Comparison of ENCODE assay signal across 20 mouse cellular contexts in genomic region chr6:41015065-41015464, GRCm38 (mm10). TPM values are rescaled to one million over a fixed set of nuclear protein-coding genes. Genes with fewer than 3 reads are reported as not detected.
A peak's percentile ranks its signal among the peaks of the same experiment; 100 is the strongest.
DNase-seq lines count a peak whose midpoint lies in the region; ATAC-seq and TF ChIP-seq lines count a peak whose summit lies in the region.
"Had no signal": no experiment of that assay in that cellular context is flagged by ENCODE, and none has a peak within 500 bp of the region (broad histone marks: within the 10 kb centered on the region; RNA-seq: fewer than 3 reads in every experiment).

No protein-coding gene starts in this region.

- no peak overlapping the region for H3K9ac ChIP-seq in forebrain, postnatal 0 days
- no peak overlapping the region for H3K9ac ChIP-seq in forebrain, embryonic 13.5 days
- no peak overlapping the region for H3K9ac ChIP-seq in liver, postnatal 0 days (replicated peaks)
- H3K9ac ChIP-seq in liver, embryonic 12.5 days, result no peak overlapping the region
- H3K9ac ChIP-seq: midbrain, embryonic 12.5 days had no signal

- peak; percentile 69 for ATAC-seq in forebrain, postnatal 0 days
- ATAC-seq in forebrain, embryonic 13.5 days, result no peak
- ATAC-seq in liver, postnatal 0 days, result no peak
- ATAC-seq in liver, embryonic 12.5 days, result no peak
- peak; percentile 56 for ATAC-seq in CD4-positive, CD25-positive, alpha-beta regulatory T cell, adult 4 months
- ATAC-seq in granulocyte monocyte progenitor cell, adult 5-6 weeks (replicated peaks; ENCODE audit: poor library complexity, severe bottlenecking), result peak; percentile 65
- ATAC-seq: lung, postnatal 0 days had no signal

- DNase-seq in forebrain, postnatal 0 days, result peak; percentile 3
- no peak for DNase-seq in liver, postnatal 0 days
- DNase-seq in urinary bladder, postnatal 25 days (ENCODE audit: low spot score), result no peak
- no peak for DNase-seq in urinary bladder, adult 2 months (ENCODE audit: low spot score)
- DNase-seq: adrenal gland, postnatal 36 days; cerebellum, adult 2 months; heart, postnatal 10 days; kidney, adult 2 months; liver had no signal

- H3K9me3 ChIP-seq in forebrain, postnatal 0 days (ENCODE audit: low read length), result no peaks in the 10 kb centered on the region
- H3K9me3 ChIP-seq in forebrain, embryonic 13.5 days (replicated peaks), result no peaks in the 10 kb centered on the region
- no peaks in the 10 kb centered on the region for H3K9me3 ChIP-seq in liver, postnatal 0 days (ENCODE audit: low read length)
- H3K9me3 ChIP-seq in liver, embryonic 12.5 days (replicated peaks), result no peaks in the 10 kb centered on the region
- H3K9me3 ChIP-seq: midbrain, embryonic 12.5 days had no signal

- H3K36me3 ChIP-seq in forebrain, postnatal 0 days (ENCODE audit: insufficient read depth), result no peaks in the 10 kb centered on the region
- H3K36me3 ChIP-seq in forebrain, embryonic 13.5 days (ENCODE audit: poor library complexity, severe bottlenecking), result no peaks in the 10 kb centered on the region
- H3K36me3 ChIP-seq in liver, postnatal 0 days (replicated peaks; ENCODE audit: insufficient read depth, low read length), result no peaks in the 10 kb centered on the region
- H3K36me3 ChIP-seq in liver, embryonic 12.5 days, result no peaks in the 10 kb centered on the region
- H3K36me3 ChIP-seq: midbrain, embryonic 12.5 days had no signal

- no peak overlapping the region for H3K27ac ChIP-seq in forebrain, postnatal 0 days (ENCODE audit: low read depth, low read length)
- no peak overlapping the region for H3K27ac ChIP-seq in forebrain, embryonic 13.5 days
- no peak overlapping the region for H3K27ac ChIP-seq in liver, postnatal 0 days (ENCODE audit: low read depth)
- no peak overlapping the region for H3K27ac ChIP-seq in liver, embryonic 12.5 days
- H3K27ac ChIP-seq: midbrain, embryonic 12.5 days had no signal

- TF ChIP-seq EP300 in liver, postnatal 0 days (IDR thresholded peaks at IDR 0.05; ENCODE audit: low read depth), result no peak

- H3K4me2 ChIP-seq in forebrain, postnatal 0 days (ENCODE audit: low read depth), result no peak overlapping the region
- H3K4me2 ChIP-seq in forebrain, embryonic 13.5 days, result no peak overlapping the region
- H3K4me2 ChIP-seq in liver, postnatal 0 days (ENCODE audit: low read depth, low read length), result no peak overlapping the region
- no peak overlapping the region for H3K4me2 ChIP-seq in liver, embryonic 12.5 days
- H3K4me2 ChIP-seq: midbrain, embryonic 12.5 days had no signal

- no peaks in the 10 kb centered on the region for H3K4me1 ChIP-seq in forebrain, postnatal 0 days (ENCODE audit: insufficient read depth)
- H3K4me1 ChIP-seq in forebrain, embryonic 13.5 days, result no peaks in the 10 kb centered on the region
- H3K4me1 ChIP-seq in liver, postnatal 0 days (ENCODE audit: insufficient read depth), result no peaks in the 10 kb centered on the region
- no peaks in the 10 kb centered on the region for H3K4me1 ChIP-seq in liver, embryonic 12.5 days
- H3K4me1 ChIP-seq: midbrain, embryonic 12.5 days had no signal

- no peaks in the 10 kb centered on the region for H3K27me3 ChIP-seq in forebrain, postnatal 0 days (ENCODE audit: insufficient read depth, low read length)
- H3K27me3 ChIP-seq in forebrain, embryonic 13.5 days, result no peaks in the 10 kb centered on the region
- H3K27me3 ChIP-seq in liver, postnatal 0 days (ENCODE audit: insufficient read depth, low read length), result no peaks in the 10 kb centered on the region
- H3K27me3 ChIP-seq in liver, embryonic 12.5 days (replicated peaks), result no peaks in the 10 kb centered on the region
- H3K27me3 ChIP-seq: midbrain, embryonic 12.5 days had no signal

- peak; percentile 19; the same call in 1 of the 2 replicates for TF ChIP-seq CTCF in forebrain, postnatal 0 days (IDR thresholded peaks at IDR 0.05; ENCODE audit: low read depth)
- TF ChIP-seq CTCF in liver, postnatal 0 days (IDR thresholded peaks at IDR 0.05; ENCODE audit: low read depth), result peak; percentile 43

- H3K4me3 ChIP-seq in forebrain, postnatal 0 days (ENCODE audit: low read depth, low read length), result no peak overlapping the region
- H3K4me3 ChIP-seq in forebrain, embryonic 13.5 days, result no peak overlapping the region
- H3K4me3 ChIP-seq in liver, postnatal 0 days (ENCODE audit: low read depth, low read length), result no peak overlapping the region
- no peak overlapping the region for H3K4me3 ChIP-seq in liver, embryonic 12.5 days
- H3K4me3 ChIP-seq: midbrain, embryonic 12.5 days had no signal

- WGBS in forebrain, postnatal 0 days, result 62% methylated on average over 4 of the region's 4 CpGs
- WGBS in forebrain, embryonic 13.5 days, result 73% methylated on average over 4 of the region's 4 CpGs
- WGBS in liver, postnatal 0 days (ENCODE audit: insufficient replicate concordance), result 59% methylated on average over 4 of the region's 4 CpGs
- 69% methylated on average over 4 of the region's 4 CpGs for WGBS in liver, embryonic 12.5 days (ENCODE audit: insufficient replicate concordance)

RNA-seq across cellular contexts. Expression of gene Gm2663, which starts 15.8 kb away (rescaled TPM):
- total RNA-seq in forebrain, postnatal 0 days (2014; rRNA removed), result not detected in 2 replicates
- polyA plus RNA-seq in forebrain, postnatal 0 days (2015; fragmentation: Nextera tagmentation; extraction: Ambion mirVana), result not detected in 2 replicates
- not detected in 2 replicates for polyA plus RNA-seq in forebrain, embryonic 13.5 days (2015; fragmentation: Nextera tagmentation; extraction: Ambion mirVana)
- 1.1 TPM in 1 of 2 replicates, not detected in the other for polyA plus RNA-seq in liver, postnatal 0 days (2015; fragmentation: Nextera tagmentation; extraction: Ambion mirVana)
- polyA plus RNA-seq in liver, embryonic 12.5 days (2016; fragmentation: Nextera tagmentation; extraction: Ambion mirVana), result not detected in 2 replicates
- not detected for polyA plus RNA-seq in CD4-positive, CD25-positive, alpha-beta regulatory T cell, adult 4 months (2017; shearing (Covaris generic))
- total RNA-seq in granulocyte monocyte progenitor cell, adult 5-6 weeks (2014; fragmentation: Nextera tagmentation), result not detected in 2 replicates
- not detected in 2 replicates for total RNA-seq in granulocyte monocyte progenitor cell, adult 5-6 weeks (2017)
- polyA plus RNA-seq in urinary bladder, adult 2 months (2012; rRNA removed), result not detected in 2 replicates
- total RNA-seq: adrenal gland, postnatal 36 days; heart, postnatal 10 days; layer of hippocampus, postnatal 25 days had no signal
- polyA plus RNA-seq: C2C12; cerebellum, adult 2 months; frontal cortex, adult 2 months; gonadal fat pad, adult 2 months; kidney, adult 2 months; lung, postnatal 0 days; midbrain, embryonic 12.5 days; small intestine, adult 2 months had no signal

RNA-seq across cellular contexts. Expression of gene 2210010C04Rik, which starts 20.2 kb away (rescaled TPM):
- not detected in 2 replicates for total RNA-seq in forebrain, postnatal 0 days (2014; rRNA removed)
- not detected in 2 replicates for polyA plus RNA-seq in forebrain, postnatal 0 days (2015; fragmentation: Nextera tagmentation; extraction: Ambion mirVana)
- polyA plus RNA-seq in forebrain, embryonic 13.5 days (2015; fragmentation: Nextera tagmentation; extraction: Ambion mirVana), result not detected in 2 replicates
- 1.1 TPM in 1 of 2 replicates, not detected in the other for polyA plus RNA-seq in liver, postnatal 0 days (2015; fragmentation: Nextera tagmentation; extraction: Ambion mirVana)
- polyA plus RNA-seq in liver, embryonic 12.5 days (2016; fragmentation: Nextera tagmentation; extraction: Ambion mirVana), result not detected in 2 replicates
- not detected for polyA plus RNA-seq in CD4-positive, CD25-positive, alpha-beta regulatory T cell, adult 4 months (2017; shearing (Covaris generic))
- total RNA-seq in granulocyte monocyte progenitor cell, adult 5-6 weeks (2014; fragmentation: Nextera tagmentation), result 0.54 TPM in 1 of 2 replicates, not detected in the other
- total RNA-seq in granulocyte monocyte progenitor cell, adult 5-6 weeks (2017), result not detected in 2 replicates
- 0.07 and 0.25 TPM in 2 replicates for polyA plus RNA-seq in urinary bladder, adult 2 months (2012; rRNA removed)
- total RNA-seq: adrenal gland, postnatal 36 days; heart, postnatal 10 days; layer of hippocampus, postnatal 25 days had no signal
- polyA plus RNA-seq: C2C12; cerebellum, adult 2 months; lung, postnatal 0 days; midbrain, embryonic 12.5 days had no signal

RNA-seq across cellular contexts. Expression of gene 1810009J06Rik, which starts 50.5 kb away (rescaled TPM):
- not detected in 2 replicates for total RNA-seq in forebrain, postnatal 0 days (2014; rRNA removed)
- not detected in 2 replicates for polyA plus RNA-seq in forebrain, postnatal 0 days (2015; fragmentation: Nextera tagmentation; extraction: Ambion mirVana)
- not detected in 2 replicates for polyA plus RNA-seq in forebrain, embryonic 13.5 days (2015; fragmentation: Nextera tagmentation; extraction: Ambion mirVana)
- 0.43 TPM in 1 of 2 replicates, not detected in the other for polyA plus RNA-seq in liver, postnatal 0 days (2015; fragmentation: Nextera tagmentation; extraction: Ambion mirVana)
- polyA plus RNA-seq in liver, embryonic 12.5 days (2016; fragmentation: Nextera tagmentation; extraction: Ambion mirVana), result not detected in 2 replicates
- 1 to 10 TPM in 1 of 2 experiments, not detected in 1; 1.0 TPM for polyA plus RNA-seq in CD4-positive, CD25-positive, alpha-beta regulatory T cell, adult 4 months (2017; shearing (Covaris generic))
- total RNA-seq in granulocyte monocyte progenitor cell, adult 5-6 weeks (2014; fragmentation: Nextera tagmentation), result not detected in 2 replicates
- not detected in 2 replicates for total RNA-seq in granulocyte monocyte progenitor cell, adult 5-6 weeks (2017)
- not detected in 2 replicates for polyA plus RNA-seq in urinary bladder, adult 2 months (2012; rRNA removed)
- total RNA-seq: adrenal gland, postnatal 36 days; heart, postnatal 10 days; layer of hippocampus, postnatal 25 days had no signal
- polyA plus RNA-seq: C2C12; cerebellum, adult 2 months; frontal cortex, adult 2 months; gonadal fat pad, adult 2 months; kidney, adult 2 months; lung, postnatal 0 days; midbrain, embryonic 12.5 days; small intestine, adult 2 months had no signal

Comparison
In these comparisons a context has a peak if more than half of its experiments do, and no peak if none do; other contexts are left out.
1. ATAC-seq: peak in forebrain, postnatal 0 days (single experiment), CD4-positive, CD25-positive, alpha-beta regulatory T cell, adult 4 months (single experiment) and granulocyte monocyte progenitor cell, adult 5-6 weeks (single experiment); none in forebrain, embryonic 13.5 days (single experiment), liver, postnatal 0 days (single experiment) and liver, embryonic 12.5 days (single experiment).